Mouse (Mus musculus): ENCODE results near the gene Stbd1. TPM values are rescaled to one million over a fixed set of nuclear protein-coding genes. Genes with fewer than 3 reads are reported as not detected.
A peak's percentile ranks its signal among the peaks of the same experiment; 100 is the strongest.

The Stbd1 gene
- total RNA-seq (2014; rRNA removed) (1.8 and 5.4 TPM in 2 replicates), polyA plus RNA-seq (2015; fragmentation: Nextera tagmentation; extraction: Ambion mirVana) (5.6 and 6.3 TPM in 2 replicates)

- peak; percentile 86 for ATAC-seq
- DNase-seq (ENCODE audit: low spot score): peak; percentile 68
- WGBS: under 1% methylated on average over 63 of the region's 69 CpGs
Observed at GRCm38 (mm10) chr5:92602691-92603690, at the start of gene Stbd1. Gene Stbd1, plus strand, starts transcription at chr5:92603041.

GRCm38 (mm10) chr5:92553939-92554338, 48.9 kb upstream of the Stbd1 start:
- no peaks in the 10 kb centered on the region for H3K4me1 ChIP-seq (ENCODE audit: insufficient read depth, low read length)
- ATAC-seq: no peak
- H3K9ac ChIP-seq (replicated peaks; ENCODE audit: low read length): no peak overlapping the region
- H3K27me3 ChIP-seq (ENCODE audit: insufficient read depth, low read length): no peaks in the 10 kb centered on the region
- H3K4me2 ChIP-seq (ENCODE audit: low read depth, low read length): no peak overlapping the region
- peak overlapping the region; percentile 37; the same call in 1 of the 2 replicates for H3K27ac ChIP-seq
- TF ChIP-seq CTCF (IDR thresholded peaks at IDR 0.05; ENCODE audit: low read depth): peak; percentile 41; the same call in 1 of the 2 replicates
- no peak for DNase-seq (ENCODE audit: low spot score)
- no peaks in the 10 kb centered on the region for H3K36me3 ChIP-seq (ENCODE audit: insufficient read depth, low read length)
- 71% methylated on average over 3 of the region's 3 CpGs for WGBS
- no peak overlapping the region for H3K4me3 ChIP-seq (ENCODE audit: low read length)
- H3K9me3 ChIP-seq (ENCODE audit: low read length): no peaks in the 10 kb centered on the region

More at GRCm38 (mm10) chr5:92602691-92603690, at the start of gene Stbd1:
- peak within 1 kb of the TSS; percentile 59 for H3K4me3 ChIP-seq (ENCODE audit: low read length)
- peak within 1 kb of the TSS; percentile 56 for H3K9ac ChIP-seq (replicated peaks; ENCODE audit: low read length)
- no peaks in the 10 kb centered on the region for H3K36me3 ChIP-seq (ENCODE audit: insufficient read depth, low read length)
- H3K4me2 ChIP-seq (ENCODE audit: low read depth, low read length): peak within 1 kb of the TSS; percentile 97
- H3K9me3 ChIP-seq (ENCODE audit: low read length): no peaks in the 10 kb centered on the region
- H3K4me1 ChIP-seq (ENCODE audit: insufficient read depth, low read length): 0 out of 2 replicates have a peak, but pooled peaks cover 4% of the 10 kb centered on the region
- H3K27me3 ChIP-seq (ENCODE audit: insufficient read depth, low read length): no peaks in the 10 kb centered on the region
- 0 out of 2 replicates have a peak, but pooled peaks have one; percentile 2 for TF ChIP-seq CTCF (IDR thresholded peaks at IDR 0.05; ENCODE audit: low read depth)
- H3K27ac ChIP-seq: no peak within 1 kb of the TSS

- TF ChIP-seq CTCF (IDR thresholded peaks at IDR 0.05; ENCODE audit: low read depth): no peak
- peak overlapping the region; percentile 37; the same call in 1 of the 2 replicates for H3K27ac ChIP-seq
- peak; percentile 71 for ATAC-seq
- no peaks in the 10 kb centered on the region for H3K9me3 ChIP-seq (ENCODE audit: low read length)
- no peaks in the 10 kb centered on the region for H3K27me3 ChIP-seq (ENCODE audit: insufficient read depth, low read length)
- H3K4me3 ChIP-seq (ENCODE audit: low read length): no peak overlapping the region
- H3K4me2 ChIP-seq (ENCODE audit: low read depth, low read length): 0 out of 2 replicates have a peak overlapping the region, but pooled peaks have one; percentile 34
- DNase-seq (ENCODE audit: low spot score): peak; percentile 56
- H3K9ac ChIP-seq (replicated peaks; ENCODE audit: low read length): no peak overlapping the region
- H3K4me1 ChIP-seq (ENCODE audit: insufficient read depth, low read length): no peaks in the 10 kb centered on the region
- no peaks in the 10 kb centered on the region for H3K36me3 ChIP-seq (ENCODE audit: insufficient read depth, low read length)
- WGBS: 58% methylated on average over 4 of the region's 4 CpGs
Observed at GRCm38 (mm10) chr5:92554443-92554842, 48.4 kb upstream of the Stbd1 start.

GRCm38 (mm10) chr5:92554891-92555511, 47.8 kb upstream of the Stbd1 start, which contains the start of gene Fam47e:
Gene Fam47e, plus strand, starts transcription at chr5:92555069.
- Histone ChIP-seq H3K27me3 (ENCODE audit: insufficient read depth, low read length) (no peaks in the 10 kb centered on the region), H3K36me3 (ENCODE audit: insufficient read depth, low read length) (no peaks in the 10 kb centered on the region), H3K4me1 (ENCODE audit: insufficient read depth, low read length) (no peaks in the 10 kb centered on the region), H3K4me2 (ENCODE audit: low read depth, low read length) (peak within 1 kb of the TSS; percentile 34), H3K27ac (peak within 1 kb of the TSS; percentile 37; the same call in 1 of the 2 replicates), H3K4me3 (ENCODE audit: low read length) (no peak within 1 kb of the TSS), H3K9ac (replicated peaks; ENCODE audit: low read length) (no peak within 1 kb of the TSS), H3K9me3 (ENCODE audit: low read length) (no peaks in the 10 kb centered on the region)
- WGBS: 53% methylated on average over 16 of the region's 16 CpGs
- ATAC-seq (peak; percentile 91), DNase-seq (ENCODE audit: low spot score) (peak; percentile 65)
- TF ChIP-seq CTCF (IDR thresholded peaks at IDR 0.05; ENCODE audit: low read depth): no peak

GRCm38 (mm10) chr5:92555905-92556304, 46.9 kb upstream of the Stbd1 start:
- Histone ChIP-seq H3K9me3 (ENCODE audit: low read length) (no peaks in the 10 kb centered on the region), H3K4me3 (ENCODE audit: low read length) (no peak overlapping the region), H3K9ac (replicated peaks; ENCODE audit: low read length) (no peak overlapping the region), H3K36me3 (ENCODE audit: insufficient read depth, low read length) (no peaks in the 10 kb centered on the region), H3K4me2 (ENCODE audit: low read depth, low read length) (no peak overlapping the region), H3K4me1 (ENCODE audit: insufficient read depth, low read length) (no peaks in the 10 kb centered on the region), H3K27me3 (ENCODE audit: insufficient read depth, low read length) (no peaks in the 10 kb centered on the region), H3K27ac (no peak overlapping the region)
- WGBS: 100% methylated on average over 1 of the region's 1 CpGs
- DNase-seq (ENCODE audit: low spot score): no peak
- TF ChIP-seq CTCF (IDR thresholded peaks at IDR 0.05; ENCODE audit: low read depth): no peak
- no peak for ATAC-seq

- Histone ChIP-seq H3K4me2 (ENCODE audit: low read depth, low read length) (no peak overlapping the region), H3K27me3 (ENCODE audit: insufficient read depth, low read length) (no peaks in the 10 kb centered on the region), H3K27ac (no peak overlapping the region), H3K9ac (replicated peaks; ENCODE audit: low read length) (no peak overlapping the region), H3K4me3 (ENCODE audit: low read length) (no peak overlapping the region), H3K4me1 (ENCODE audit: insufficient read depth, low read length) (no peaks in the 10 kb centered on the region), H3K9me3 (ENCODE audit: low read length) (no peaks in the 10 kb centered on the region), H3K36me3 (ENCODE audit: insufficient read depth, low read length) (no peaks in the 10 kb centered on the region)
- ATAC-seq (no peak), DNase-seq (ENCODE audit: low spot score) (no peak)
- no peak for TF ChIP-seq CTCF (IDR thresholded peaks at IDR 0.05; ENCODE audit: low read depth)
- WGBS: 97% methylated on average over 1 of the region's 1 CpGs
Observed at GRCm38 (mm10) chr5:92557508-92557907, 45.3 kb upstream of the Stbd1 start.

Data from hindbrain, postnatal 0 days (tissue).